Mouse (Mus musculus): ENCODE measurements around the gene Unc13b. TPM values are rescaled to one million over a fixed set of nuclear protein-coding genes. Genes with fewer than 3 reads are reported as not detected.

Unc13b gene
- polyA plus RNA-seq, 1 experiment = 0.42 TPM

- Histone ChIP-seq H3K79me2 (ENCODE audit: control insufficient read depth, insufficient read depth) (no peaks in the 10 kb centered on the region), H3K4me3 (no peak overlapping the region), H3ac (ENCODE audit: control insufficient read depth, insufficient read length) (no peak overlapping the region), H3K27me3 (ENCODE audit: control insufficient read depth, insufficient read depth, insufficient read length) (peaks cover 6% of the 10 kb centered on the region), H3K36me3 (ENCODE audit: control insufficient read depth, insufficient read depth) (no peaks in the 10 kb centered on the region), H3K4me2 (ENCODE audit: low read depth) (no peak overlapping the region)
- TF ChIP-seq USF1 (IDR thresholded peaks at IDR 0.05; ENCODE audit: low read depth) = no peak
- TF ChIP-seq REST (IDR thresholded peaks at IDR 0.05; ENCODE audit: insufficient read depth, insufficient read length) = no peak
- TF ChIP-seq CEBPB (IDR thresholded peaks at IDR 0.05; ENCODE audit: insufficient read depth, poor library complexity, severe bottlenecking) = no peak
- no peak for TF ChIP-seq TCF3 (IDR thresholded peaks at IDR 0.05; ENCODE audit: insufficient read length, low read depth)
- TF ChIP-seq POLR2AphosphoS2 (IDR thresholded peaks at IDR 0.05; ENCODE audit: insufficient read length, low read depth) = no peak
- TF ChIP-seq E2F4 (IDR thresholded peaks at IDR 0.05; ENCODE audit: insufficient read depth) = no peak
- no peak for TF ChIP-seq POLR2A (IDR thresholded peaks at IDR 0.05; ENCODE audit: insufficient read length, low read depth)
- no peak for TF ChIP-seq TCF12 (IDR thresholded peaks at IDR 0.05; ENCODE audit: insufficient read depth, poor library complexity, severe bottlenecking)
- TF ChIP-seq MAX (IDR thresholded peaks at IDR 0.05; ENCODE audit: low read depth) = no peak
- TF ChIP-seq MYOD1 (IDR thresholded peaks at IDR 0.05; ENCODE audit: control insufficient read depth in 1 of 3, insufficient read length in 2 of 3, low read depth in 2 of 3) = no peak
- TF ChIP-seq MYOG (IDR thresholded peaks at IDR 0.05; ENCODE audit: control insufficient read depth in 1 of 3, insufficient read depth in 1 of 3, insufficient read length in 2 of 3, low read depth in 2 of 3) = no peak
- TF ChIP-seq SRF (IDR thresholded peaks at IDR 0.05; ENCODE audit: control insufficient read depth, insufficient read length, low read depth) = no peak
Observed at GRCm38 (mm10) chr4:43216491-43216890, 157.7 kb downstream of the Unc13b start.

DNA sequence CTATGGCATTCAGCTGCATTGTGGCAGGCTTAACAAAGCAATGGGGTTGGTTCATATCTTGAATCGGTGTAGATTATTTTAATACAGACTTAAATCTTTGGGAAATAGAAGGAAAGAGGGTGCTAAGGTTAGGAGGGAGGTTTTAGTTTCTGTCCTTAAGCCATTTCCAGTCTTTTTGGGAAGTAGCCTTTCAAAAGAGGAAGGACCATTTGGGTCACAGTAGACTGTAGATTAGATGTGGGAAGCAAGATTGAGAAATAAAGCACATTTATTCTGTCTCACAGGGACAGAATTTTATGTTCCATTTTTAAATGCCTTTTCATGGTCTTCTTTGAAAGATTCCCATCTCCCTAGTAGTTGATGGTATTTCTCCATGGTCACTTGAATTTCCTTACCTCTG is 159.2 kb downstream of the Unc13b start:
- Histone ChIP-seq H3K79me2 (ENCODE audit: control insufficient read depth, insufficient read depth) (no peaks in the 10 kb centered on the region), H3K36me3 (ENCODE audit: control insufficient read depth, insufficient read depth) (no peaks in the 10 kb centered on the region), H3K4me3 (no peak overlapping the region), H3K27me3 (ENCODE audit: control insufficient read depth, insufficient read depth, insufficient read length) (peaks cover 6% of the 10 kb centered on the region), H3ac (ENCODE audit: control insufficient read depth, insufficient read length) (no peak overlapping the region), H3K4me2 (ENCODE audit: low read depth) (no peak overlapping the region)
- TF ChIP-seq MYOD1 (IDR thresholded peaks at IDR 0.05; ENCODE audit: control insufficient read depth in 1 of 3, insufficient read length in 2 of 3, low read depth in 2 of 3) = no peak

DNA sequence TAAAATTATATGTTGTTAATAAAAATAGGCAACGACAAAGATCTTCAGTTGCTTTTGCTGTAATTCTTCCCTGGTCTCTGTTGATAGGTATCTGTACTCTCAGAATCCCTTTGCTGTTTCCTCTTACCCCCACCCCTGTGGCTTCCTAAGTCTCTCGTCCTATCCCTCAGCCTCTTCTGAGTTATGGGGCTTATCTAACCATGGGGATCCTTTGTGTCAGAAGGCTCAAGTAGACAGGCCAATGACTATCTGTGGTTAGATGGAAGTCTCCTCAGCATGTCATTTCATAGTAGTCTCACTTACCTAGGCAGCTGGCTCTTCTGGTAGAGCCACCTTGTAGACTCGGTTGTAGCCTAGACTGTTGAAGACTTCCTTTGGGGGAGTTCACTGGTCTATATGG is 173.1 kb downstream of the Unc13b start:
- Histone ChIP-seq H3K36me3 (ENCODE audit: control insufficient read depth, insufficient read depth) (no peaks in the 10 kb centered on the region), H3K79me2 (ENCODE audit: control insufficient read depth, insufficient read depth) (no peaks in the 10 kb centered on the region), H3K27me3 (ENCODE audit: control insufficient read depth, insufficient read depth, insufficient read length) (peaks cover 14% of the 10 kb centered on the region), H3K4me2 (ENCODE audit: low read depth) (no peak overlapping the region), H3ac (ENCODE audit: control insufficient read depth, insufficient read length) (no peak overlapping the region), H3K4me3 (no peak overlapping the region)
- TF ChIP-seq TCF12 (IDR thresholded peaks at IDR 0.05; ENCODE audit: insufficient read depth, poor library complexity, severe bottlenecking) (no peak), REST (IDR thresholded peaks at IDR 0.05; ENCODE audit: insufficient read depth, insufficient read length) (no peak), MYOG (IDR thresholded peaks at IDR 0.05; ENCODE audit: control insufficient read depth in 1 of 3, insufficient read depth in 1 of 3, insufficient read length in 2 of 3, low read depth in 2 of 3) (no peak), SRF (IDR thresholded peaks at IDR 0.05; ENCODE audit: control insufficient read depth, insufficient read length, low read depth) (no peak), POLR2A (IDR thresholded peaks at IDR 0.05; ENCODE audit: insufficient read length, low read depth) (no peak), POLR2AphosphoS2 (IDR thresholded peaks at IDR 0.05; ENCODE audit: insufficient read length, low read depth) (no peak), E2F4 (IDR thresholded peaks at IDR 0.05; ENCODE audit: insufficient read depth) (no peak), TCF3 (IDR thresholded peaks at IDR 0.05; ENCODE audit: insufficient read length, low read depth) (no peak), USF1 (IDR thresholded peaks at IDR 0.05; ENCODE audit: low read depth) (no peak), MYOD1 (IDR thresholded peaks at IDR 0.05; ENCODE audit: control insufficient read depth in 1 of 3, insufficient read length in 2 of 3, low read depth in 2 of 3) (no peak), MAX (IDR thresholded peaks at IDR 0.05; ENCODE audit: low read depth) (no peak), CEBPB (IDR thresholded peaks at IDR 0.05; ENCODE audit: insufficient read depth, poor library complexity, severe bottlenecking) (no peak)

- H3K79me2 ChIP-seq (ENCODE audit: control insufficient read depth, insufficient read depth) = no peaks in the 10 kb centered on the region
- no peak for TF ChIP-seq TCF12 (IDR thresholded peaks at IDR 0.05; ENCODE audit: insufficient read depth, poor library complexity, severe bottlenecking)
- no peak for TF ChIP-seq MYOG (IDR thresholded peaks at IDR 0.05; ENCODE audit: control insufficient read depth in 1 of 3, insufficient read depth in 1 of 3, insufficient read length in 2 of 3, low read depth in 2 of 3)
- TF ChIP-seq SRF (IDR thresholded peaks at IDR 0.05; ENCODE audit: control insufficient read depth, insufficient read length, low read depth) = no peak
Observed at GRCm38 (mm10) chr4:43232985-43233384, 174.2 kb downstream of the Unc13b start.

GRCm38 (mm10) chr4:43233489-43233888 is 174.7 kb downstream of the Unc13b start:
- TF ChIP-seq MYOG (IDR thresholded peaks at IDR 0.05; ENCODE audit: control insufficient read depth in 1 of 3, insufficient read depth in 1 of 3, insufficient read length in 2 of 3, low read depth in 2 of 3) = no peak
- no peak for TF ChIP-seq TCF12 (IDR thresholded peaks at IDR 0.05; ENCODE audit: insufficient read depth, poor library complexity, severe bottlenecking)
- TF ChIP-seq E2F4 (IDR thresholded peaks at IDR 0.05; ENCODE audit: insufficient read depth) = no peak
- no peak for TF ChIP-seq MAX (IDR thresholded peaks at IDR 0.05; ENCODE audit: low read depth)
- no peak for TF ChIP-seq SRF (IDR thresholded peaks at IDR 0.05; ENCODE audit: control insufficient read depth, insufficient read length, low read depth)
- no peak for TF ChIP-seq POLR2AphosphoS2 (IDR thresholded peaks at IDR 0.05; ENCODE audit: insufficient read length, low read depth)
- no peak for TF ChIP-seq TCF3 (IDR thresholded peaks at IDR 0.05; ENCODE audit: insufficient read length, low read depth)
- TF ChIP-seq CEBPB (IDR thresholded peaks at IDR 0.05; ENCODE audit: insufficient read depth, poor library complexity, severe bottlenecking) = no peak
- Histone ChIP-seq H3K4me2 (ENCODE audit: low read depth) (no peak overlapping the region), H3K4me3 (no peak overlapping the region)

More at GRCm38 (mm10) chr4:43232985-43233384, 174.2 kb downstream of the Unc13b start:
- no peak overlapping the region for H3K4me3 ChIP-seq
- no peak overlapping the region for H3ac ChIP-seq (ENCODE audit: control insufficient read depth, insufficient read length)
- H3K27me3 ChIP-seq (ENCODE audit: control insufficient read depth, insufficient read depth, insufficient read length) = peaks cover 24% of the 10 kb centered on the region
- no peak overlapping the region for H3K4me2 ChIP-seq (ENCODE audit: low read depth)
- no peaks in the 10 kb centered on the region for H3K36me3 ChIP-seq (ENCODE audit: control insufficient read depth, insufficient read depth)

More at GRCm38 (mm10) chr4:43233489-43233888, 174.7 kb downstream of the Unc13b start:
- no peaks in the 10 kb centered on the region for H3K36me3 ChIP-seq (ENCODE audit: control insufficient read depth, insufficient read depth)
- H3K79me2 ChIP-seq (ENCODE audit: control insufficient read depth, insufficient read depth) = no peaks in the 10 kb centered on the region
- H3ac ChIP-seq (ENCODE audit: control insufficient read depth, insufficient read length) = no peak overlapping the region
- peaks cover 27% of the 10 kb centered on the region for H3K27me3 ChIP-seq (ENCODE audit: control insufficient read depth, insufficient read depth, insufficient read length)
